7 mouse cellular contexts compared by ENCODE assay signal in the genomic region with DNA sequence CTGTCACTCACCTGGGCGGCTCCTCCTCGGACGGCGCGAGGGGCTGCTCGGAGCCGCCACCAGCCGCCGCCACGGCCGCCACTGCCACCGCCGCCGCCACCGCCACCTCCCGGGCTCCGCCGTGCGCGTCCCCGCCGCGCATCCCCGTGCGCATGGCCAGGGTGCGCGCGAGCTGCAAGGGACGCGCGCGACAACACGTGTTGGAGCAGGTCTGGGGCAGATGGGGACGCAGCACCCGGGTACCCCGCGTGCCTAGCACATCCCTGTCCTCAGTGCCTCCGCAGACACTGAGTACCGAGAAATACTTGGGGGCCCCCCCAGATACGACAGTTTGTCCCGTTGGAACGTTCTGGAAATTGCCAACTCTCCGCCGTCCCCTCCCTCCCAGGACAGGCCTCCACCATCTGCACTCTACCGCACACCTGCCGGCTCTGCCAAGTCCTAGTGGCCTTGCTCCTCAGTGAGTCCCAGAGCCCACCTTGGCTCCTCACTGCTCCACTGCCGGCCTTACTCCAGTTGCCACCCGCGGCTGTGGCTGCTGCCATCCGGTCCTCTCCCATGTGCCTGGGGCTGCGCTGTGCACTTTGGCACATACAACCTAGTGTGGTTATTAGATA. TPM values are rescaled to one million over a fixed set of nuclear protein-coding genes. Genes with fewer than 3 reads are reported as not detected.
DNase-seq lines count a peak whose midpoint lies in the region; ATAC-seq and TF ChIP-seq lines count a peak whose summit lies in the region.

Gene Lingo3 (minus strand): TSS at position 109 of the 617 bp plus-strand sequence.

- 4% methylated on average over 51 of the region's 51 CpGs for WGBS in hindbrain, embryonic 10.5 days
- 5% methylated on average over 37 of the region's 51 CpGs for WGBS in limb, embryonic 11.5 days

- H3K4me3 ChIP-seq in cortical plate, adult 2 months (ENCODE audit: insufficient read depth, low read length): peak within 1 kb of the TSS; percentile 61
- peak within 1 kb of the TSS; percentile 56 for H3K4me3 ChIP-seq in hindbrain, embryonic 10.5 days
- H3K4me3 ChIP-seq in limb, embryonic 11.5 days (ENCODE audit: low read depth, low read length): peak within 1 kb of the TSS; percentile 31

- H3K4me1 ChIP-seq in cortical plate, adult 2 months (ENCODE audit: control insufficient read depth, insufficient read depth, low read length): no peaks in the 10 kb centered on the region
- H3K4me1 ChIP-seq in hindbrain, embryonic 10.5 days (replicated peaks): peaks cover 55% of the 10 kb centered on the region
- H3K4me1 ChIP-seq in limb, embryonic 11.5 days (ENCODE audit: control insufficient read depth, insufficient read depth, low read length): peaks cover 10% of the 10 kb centered on the region; the same call in 1 of the 2 replicates

- TF ChIP-seq CTCF in cortical plate, adult 2 months (IDR thresholded peaks at IDR 0.05; ENCODE audit: extremely low read depth, insufficient read depth, low read length): no peak

- peak; percentile 67 for DNase-seq in thymus, postnatal 4 days
- no peak for DNase-seq in thymus, postnatal 14 days
- no peak for DNase-seq in hindbrain, embryonic 10.5 days (ENCODE audit: low spot score)
- no peak for DNase-seq in limb, embryonic 11.5 days (ENCODE audit: low spot score)
- peak; percentile 69 for DNase-seq in right cerebral cortex, adult 18-20 months
- no peak for DNase-seq in lung, postnatal 25 days (ENCODE audit: low spot score)

- TF ChIP-seq POLR2A in cortical plate, adult 2 months (IDR thresholded peaks at IDR 0.05; ENCODE audit: extremely low read depth, insufficient read depth, low read length): no peak

- peaks cover 61% of the 10 kb centered on the region for H3K27me3 ChIP-seq in hindbrain, embryonic 10.5 days (ENCODE audit: insufficient read depth, poor library complexity, severe bottlenecking)
- peaks cover 37% of the 10 kb centered on the region for H3K27me3 ChIP-seq in limb, embryonic 11.5 days (ENCODE audit: control insufficient read depth, insufficient read depth, low read length)

- no peak for ATAC-seq in limb, embryonic 11.5 days (ENCODE audit: insufficient number of reproducible peaks, low FRiP score, low TSS enrichment, low read depth)

- H3K4me2 ChIP-seq in limb, embryonic 11.5 days (ENCODE audit: low read depth, severe bottlenecking): peak within 1 kb of the TSS; percentile 75

- peak within 1 kb of the TSS; percentile 50 for H3K9ac ChIP-seq in limb, embryonic 11.5 days (ENCODE audit: low read length)

- H3K36me3 ChIP-seq in hindbrain, embryonic 10.5 days: no peaks in the 10 kb centered on the region
- H3K36me3 ChIP-seq in limb, embryonic 11.5 days (ENCODE audit: control insufficient read depth, insufficient read depth, low read length): no peaks in the 10 kb centered on the region

- peak within 1 kb of the TSS; percentile 49; the same call in 1 of the 2 replicates for H3K27ac ChIP-seq in cortical plate, adult 2 months (ENCODE audit: insufficient read depth, low read length)
- peak within 1 kb of the TSS; percentile 77 for H3K27ac ChIP-seq in hindbrain, embryonic 10.5 days
- no peak within 1 kb of the TSS for H3K27ac ChIP-seq in limb, embryonic 11.5 days (replicated peaks; ENCODE audit: low read depth, low read length)

- no peaks in the 10 kb centered on the region for H3K9me3 ChIP-seq in hindbrain, embryonic 10.5 days
- no peaks in the 10 kb centered on the region for H3K9me3 ChIP-seq in limb, embryonic 11.5 days (ENCODE audit: control insufficient read depth, low read length)

RNA-seq across cellular contexts. Expression of gene Lingo3, which starts in this region (rescaled TPM):
- polyA plus RNA-seq in cortical plate, adult 2 months (2012; rRNA removed): 24.8 and 29.4 TPM in 2 replicates
- polyA plus RNA-seq in hindbrain, embryonic 10.5 days (2016; fragmentation: Nextera tagmentation; extraction: Ambion mirVana): 0.61 and 0.93 TPM in 2 replicates
- 0.33 and 0.36 TPM in 2 replicates for polyA plus RNA-seq in limb, embryonic 11.5 days (2014; fragmentation: Nextera tagmentation; extraction: Ambion mirVana)

Comparison
In these comparisons a context has a peak if more than half of its experiments do, and no peak if none do; other contexts are left out.
1. RNA of gene Lingo3 (polyA plus RNA-seq): 24.8 to 29.4 TPM in cortical plate, adult 2 months; 0.61 to 0.93 TPM in hindbrain, embryonic 10.5 days and 0.33 to 0.36 TPM in limb, embryonic 11.5 days; every median in the first group is over 10 times any median in the second.
2. DNase-seq: peak in thymus, postnatal 4 days (single experiment) and right cerebral cortex, adult 18-20 months (single experiment); none in thymus, postnatal 14 days (single experiment), hindbrain, embryonic 10.5 days (single experiment), limb, embryonic 11.5 days (single experiment) and lung, postnatal 25 days (single experiment).
3. Peak in every context shown above with its lines, with median percentiles within 50 percentile points of each other: H3K4me3 ChIP-seq.